Mouse (Mus musculus): ENCODE measurements around the gene Bhlhe40.

Gene Bhlhe40

GRCm38 (mm10) chr6:108683140-108683539 is 22.7 kb downstream of the Bhlhe40 start:
- in situ Hi-C loops (cut with MboI; ENCODE audit: low pct_unique_long_range_greater_than_20kb in 1 of 2, low sequenced_read_pairs in 2 of 2, unreplicated experiment in 1 of 2), result no loop called here

DNA sequence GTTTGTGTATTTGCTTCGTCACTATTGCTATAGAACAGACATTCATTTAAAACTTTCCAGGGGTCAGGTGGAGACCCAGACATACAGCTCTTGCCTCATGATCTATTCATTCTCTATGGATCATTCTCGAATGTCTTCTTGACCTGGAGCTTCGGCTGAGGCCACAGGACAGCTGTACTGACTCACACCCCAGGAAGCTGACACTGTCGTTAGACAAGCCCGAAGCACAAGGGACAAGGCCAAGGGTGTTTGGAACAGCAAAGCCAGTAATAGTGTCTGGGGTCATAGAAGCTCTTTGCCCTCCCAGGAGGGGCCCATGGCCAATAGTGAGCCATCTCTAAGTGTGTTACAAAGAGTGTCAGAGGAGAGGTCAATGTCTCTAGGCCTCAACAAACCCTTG is 24.0 kb downstream of the Bhlhe40 start:
- in situ Hi-C loops (cut with MboI; ENCODE audit: low pct_unique_long_range_greater_than_20kb in 1 of 2, low sequenced_read_pairs in 2 of 2, unreplicated experiment in 1 of 2), result no loop called here

GRCm38 (mm10) chr6:108685758-108686355 is 25.4 kb downstream of the Bhlhe40 start:
- in situ Hi-C loops (cut with MboI; ENCODE audit: low pct_unique_long_range_greater_than_20kb in 1 of 2, low sequenced_read_pairs in 2 of 2, unreplicated experiment in 1 of 2), result no loop called here

DNA sequence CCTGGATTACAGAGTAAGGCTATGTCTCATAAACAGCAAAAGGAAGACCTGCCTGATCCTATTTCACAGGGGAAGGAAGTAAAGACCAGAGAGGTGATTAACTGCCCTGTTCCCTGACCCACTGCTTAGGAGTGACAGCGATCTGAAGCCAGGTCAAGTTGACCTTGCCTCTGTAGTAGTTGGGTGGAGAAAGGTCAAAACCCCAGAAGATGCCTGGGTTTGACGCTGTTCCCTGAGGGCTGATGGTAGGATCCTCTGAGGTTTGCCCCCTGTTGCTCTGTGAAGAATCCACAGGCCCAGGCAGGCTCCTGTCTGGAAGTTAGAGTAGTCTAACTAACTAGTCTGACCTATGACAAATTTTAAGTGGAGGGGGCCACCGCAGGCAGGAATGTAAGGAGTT is 26.5 kb downstream of the Bhlhe40 start:
- in situ Hi-C loops (cut with MboI; ENCODE audit: low pct_unique_long_range_greater_than_20kb in 1 of 2, low sequenced_read_pairs in 2 of 2, unreplicated experiment in 1 of 2), result no loop called here

DNA sequence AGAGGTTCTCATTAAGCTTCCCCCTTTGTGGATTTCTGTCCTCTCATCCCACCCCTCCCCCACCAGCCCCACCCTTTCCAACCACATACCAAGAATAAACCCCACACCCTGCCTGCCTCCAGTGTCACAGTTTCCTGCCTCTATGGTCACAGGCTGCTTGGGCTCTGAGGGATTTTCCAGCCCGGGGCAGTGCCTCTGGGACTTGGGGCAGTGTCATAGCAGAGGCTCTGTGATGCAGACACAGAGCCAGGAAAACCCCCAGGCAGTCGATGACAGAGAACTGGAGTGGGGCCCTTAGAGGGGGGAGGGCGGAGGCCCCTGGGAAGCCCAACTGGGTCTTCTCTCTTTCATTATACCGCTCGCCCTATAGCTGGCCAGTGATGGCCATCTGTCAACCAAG is 27.9 kb downstream of the Bhlhe40 start:
- in situ Hi-C loops (cut with MboI; ENCODE audit: low pct_unique_long_range_greater_than_20kb in 1 of 2, low sequenced_read_pairs in 2 of 2, unreplicated experiment in 1 of 2), result no loop called here

- in situ Hi-C loops (cut with MboI; ENCODE audit: low pct_unique_long_range_greater_than_20kb in 1 of 2, low sequenced_read_pairs in 2 of 2, unreplicated experiment in 1 of 2), result no loop called here
Measured at GRCm38 (mm10) chr6:108692986-108693385, 32.6 kb downstream of the Bhlhe40 start.

DNA sequence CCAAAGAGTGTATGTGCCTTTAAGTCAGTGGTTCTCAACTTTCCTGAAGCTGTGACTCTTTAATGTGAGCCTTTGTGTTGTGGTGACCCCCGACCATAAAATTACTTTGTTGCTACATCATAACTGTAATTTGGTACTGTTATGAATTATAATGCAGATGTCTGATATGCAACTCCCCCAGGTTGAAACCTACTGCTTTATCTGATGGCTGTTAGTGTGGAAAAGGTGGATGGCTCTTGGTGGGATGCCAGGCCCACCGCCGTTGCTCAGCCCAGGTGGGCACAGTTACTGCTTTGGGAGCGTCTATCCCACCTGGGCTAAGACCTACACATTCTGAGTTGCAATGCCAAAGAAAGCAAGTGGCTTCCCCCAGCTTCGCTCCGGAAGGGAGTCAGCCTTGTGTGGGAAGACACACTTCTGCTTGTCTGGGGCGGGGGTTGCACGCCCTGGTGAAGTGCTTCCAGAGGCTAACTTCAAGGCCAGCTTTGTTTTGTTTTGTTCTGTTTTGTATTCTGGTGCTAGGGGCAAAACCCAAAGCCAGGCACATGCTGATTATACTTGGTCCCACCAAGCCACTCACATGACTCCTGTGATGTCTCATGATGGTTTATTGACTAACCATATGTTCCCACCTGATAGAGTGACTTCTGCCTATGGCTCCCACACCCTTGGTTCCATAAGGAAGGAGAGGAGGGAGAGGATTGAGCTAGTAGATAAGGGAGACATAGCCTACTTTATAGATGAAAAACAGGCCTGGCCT is 34.7 kb downstream of the Bhlhe40 start:
- in situ Hi-C loops (cut with MboI; ENCODE audit: low pct_unique_long_range_greater_than_20kb in 1 of 2, low sequenced_read_pairs in 2 of 2, unreplicated experiment in 1 of 2), result no loop called here

DNA sequence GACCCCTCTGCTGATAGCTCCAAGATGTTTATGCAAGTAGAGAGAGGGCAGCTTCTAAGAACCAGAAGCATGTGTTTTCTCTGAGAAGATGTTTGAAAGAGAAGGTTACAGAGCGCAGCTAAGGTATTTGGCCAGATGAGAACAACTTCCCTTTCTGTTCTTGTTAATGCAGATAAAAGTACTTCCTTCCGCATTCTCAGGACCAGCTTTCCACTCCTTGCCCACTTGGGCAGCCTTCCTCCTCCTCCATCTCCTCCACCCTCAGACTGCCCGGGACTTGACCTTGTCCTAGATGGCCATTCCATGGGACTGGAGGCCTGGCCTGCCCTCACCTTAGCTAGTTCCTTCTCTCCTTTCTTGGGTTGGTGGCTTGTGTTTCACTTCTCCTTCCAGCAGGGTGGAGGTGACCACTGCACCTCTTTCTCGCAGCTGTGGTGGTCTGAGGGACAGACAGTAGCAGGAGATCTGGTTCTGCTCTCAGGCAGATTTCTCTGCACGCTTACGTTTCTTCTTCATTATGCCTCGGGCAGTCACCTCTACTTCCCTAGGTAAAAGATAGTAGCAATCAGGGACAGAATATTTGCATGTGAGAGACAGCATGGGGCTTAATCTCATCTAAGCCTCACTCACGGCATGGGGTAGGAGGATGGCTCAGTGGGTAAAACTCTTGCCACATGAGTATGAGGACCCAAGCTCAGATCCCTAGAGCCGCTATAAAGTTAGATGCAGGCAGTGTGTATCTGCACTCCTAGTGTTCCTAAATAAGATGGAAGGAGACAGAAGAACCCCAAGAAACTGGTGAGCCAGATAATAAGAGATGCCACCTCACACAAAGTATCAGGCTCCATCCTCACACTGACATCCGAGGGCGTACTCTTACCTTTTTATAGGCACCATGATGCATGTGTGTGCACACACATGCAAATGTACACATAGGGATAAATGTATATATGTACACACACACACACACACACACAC is 35.7 kb downstream of the Bhlhe40 start:
- in situ Hi-C loops (cut with MboI; ENCODE audit: low pct_unique_long_range_greater_than_20kb in 1 of 2, low sequenced_read_pairs in 2 of 2, unreplicated experiment in 1 of 2), result no loop called here

GRCm38 (mm10) chr6:108696822-108697202 is 36.4 kb downstream of the Bhlhe40 start:
- in situ Hi-C loops (cut with MboI; ENCODE audit: low pct_unique_long_range_greater_than_20kb in 1 of 2, low sequenced_read_pairs in 2 of 2, unreplicated experiment in 1 of 2), result no loop called here

GRCm38 (mm10) chr6:108697345-108697744 is 36.9 kb downstream of the Bhlhe40 start:
- in situ Hi-C loops (cut with MboI; ENCODE audit: low pct_unique_long_range_greater_than_20kb in 1 of 2, low sequenced_read_pairs in 2 of 2, unreplicated experiment in 1 of 2), result no loop called here

DNA sequence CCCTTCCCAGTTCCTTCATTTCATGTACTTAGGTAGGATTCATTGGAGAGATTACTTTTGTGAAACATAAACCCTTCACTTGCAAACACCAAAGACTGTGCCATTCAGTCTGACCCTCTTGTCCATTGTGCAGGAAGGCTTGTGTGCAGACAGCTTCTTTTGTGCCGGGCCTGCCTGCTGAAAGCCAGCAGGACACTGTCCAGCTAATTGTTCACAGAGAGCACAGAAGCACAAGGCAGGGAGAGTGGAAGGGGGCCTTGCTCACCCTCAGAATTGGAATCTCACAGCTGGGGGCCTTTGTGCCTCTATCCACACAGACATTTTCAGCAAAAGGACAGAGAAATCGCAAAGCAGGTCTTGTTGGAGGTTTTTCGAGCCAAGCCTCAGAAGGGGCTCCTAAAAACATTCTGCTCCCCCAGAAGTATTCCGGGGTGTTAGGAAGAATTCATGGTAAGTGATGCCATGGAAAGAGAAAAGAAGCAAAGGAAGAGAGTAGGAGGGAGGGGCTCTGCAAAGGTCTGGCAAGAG is 38.0 kb downstream of the Bhlhe40 start:
- in situ Hi-C loops (cut with MboI; ENCODE audit: low pct_unique_long_range_greater_than_20kb in 1 of 2, low sequenced_read_pairs in 2 of 2, unreplicated experiment in 1 of 2), result no loop called here

GRCm38 (mm10) chr6:108699679-108700078 is 39.2 kb downstream of the Bhlhe40 start:
- in situ Hi-C loops (cut with MboI; ENCODE audit: low pct_unique_long_range_greater_than_20kb in 1 of 2, low sequenced_read_pairs in 2 of 2, unreplicated experiment in 1 of 2), result loop anchor here in 1 of 2 experiments (5.0 to 25.0 kb wide), 2 partner anchors 32 to 612 kb away; no protein-coding TSS in a partner anchor

- in situ Hi-C loops (cut with MboI; ENCODE audit: low pct_unique_long_range_greater_than_20kb in 1 of 2, low sequenced_read_pairs in 2 of 2, unreplicated experiment in 1 of 2), result loop anchor here in 1 of 2 experiments (5.0 to 25.0 kb wide), 2 partner anchors 33 to 613 kb away; no protein-coding TSS in a partner anchor
Measured at GRCm38 (mm10) chr6:108700638-108701343, 40.4 kb downstream of the Bhlhe40 start.

GRCm38 (mm10) chr6:108702648-108703047 is 42.2 kb downstream of the Bhlhe40 start:
- in situ Hi-C loops (cut with MboI; ENCODE audit: low pct_unique_long_range_greater_than_20kb in 1 of 2, low sequenced_read_pairs in 2 of 2, unreplicated experiment in 1 of 2), result loop anchor here in 1 of 2 experiments (5.0 to 25.0 kb wide), 2 partner anchors 35 to 615 kb away; no protein-coding TSS in a partner anchor

DNA sequence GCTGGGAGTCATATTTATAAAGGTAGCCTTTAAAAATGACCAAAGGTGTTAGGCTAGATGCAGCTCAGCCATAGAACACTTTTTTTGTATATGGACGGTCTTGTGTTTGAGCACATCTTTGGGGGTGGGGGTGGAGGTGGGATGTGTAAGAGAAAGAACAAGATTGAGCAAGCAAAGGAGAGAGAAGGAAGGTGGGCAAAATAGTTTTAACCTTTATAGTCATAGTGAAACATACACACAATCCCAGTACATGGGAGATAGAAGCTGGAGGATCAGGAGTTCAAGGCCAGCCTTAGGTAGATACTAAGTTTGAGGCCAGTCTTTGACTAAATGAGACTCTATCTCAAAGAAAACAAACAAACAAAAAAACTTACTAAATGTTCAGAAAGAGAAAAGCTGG is 42.7 kb downstream of the Bhlhe40 start:
- in situ Hi-C loops (cut with MboI; ENCODE audit: low pct_unique_long_range_greater_than_20kb in 1 of 2, low sequenced_read_pairs in 2 of 2, unreplicated experiment in 1 of 2), result loop anchor here in 1 of 2 experiments (5.0 to 25.0 kb wide), 2 partner anchors 36 to 616 kb away; no protein-coding TSS in a partner anchor

- in situ Hi-C loops (cut with MboI; ENCODE audit: low pct_unique_long_range_greater_than_20kb in 1 of 2, low sequenced_read_pairs in 2 of 2, unreplicated experiment in 1 of 2), result loop anchor here in 1 of 2 experiments (5.0 to 25.0 kb wide), 2 partner anchors 37 to 617 kb away; no protein-coding TSS in a partner anchor
Measured at GRCm38 (mm10) chr6:108704316-108705080, 44.1 kb downstream of the Bhlhe40 start.

DNA sequence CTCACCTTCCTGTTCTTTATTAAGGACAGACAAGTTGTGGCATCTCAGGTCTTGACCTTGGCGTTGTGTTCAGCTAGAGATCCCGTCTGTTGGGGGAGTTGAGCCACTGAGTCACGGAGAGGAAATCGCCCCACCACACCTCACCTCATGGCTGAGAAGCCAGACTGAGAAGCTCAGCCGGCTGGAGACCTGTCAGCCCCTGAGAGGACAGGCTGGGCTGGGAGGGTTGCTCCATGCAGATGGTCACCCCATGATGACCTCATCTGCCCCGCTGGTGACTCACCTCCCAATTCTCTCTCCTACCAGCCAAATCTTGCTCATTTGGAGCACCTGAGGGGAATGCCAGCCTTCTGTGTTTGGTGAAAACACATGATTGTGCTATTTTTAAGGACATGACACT is 45.5 kb downstream of the Bhlhe40 start:
- in situ Hi-C loops (cut with MboI; ENCODE audit: low pct_unique_long_range_greater_than_20kb in 1 of 2, low sequenced_read_pairs in 2 of 2, unreplicated experiment in 1 of 2), result loop anchor here in 1 of 2 experiments (25.0 kb wide), 1 partner anchor 619 kb away; no protein-coding TSS in a partner anchor
